Mouse (Mus musculus): ENCODE measurements around the gene Tubd1. TPM values are rescaled to one million over a fixed set of nuclear protein-coding genes. Genes with fewer than 3 reads are reported as not detected.
"Not testable (repeated sequence)": the region's sequence is repeated elsewhere in the genome, so short reads cannot be mapped to it uniquely, and the experiment has no call there.

The Tubd1 gene
- polyA plus RNA-seq (2017; shearing (Covaris generic)), result 1 to 10 TPM; 5.7 to 5.9 TPM

GRCm38 (mm10) chr11:86544639-86545299 is at the start of gene Tubd1, which contains the start of gene Rps6kb1:
TSS of gene Tubd1 (plus strand) at chr11:86544991.
TSS of gene Rps6kb1 (minus strand) at chr11:86544805.
- ATAC-seq, result peak; percentile 91

- no peak for ATAC-seq
Observed at GRCm38 (mm10) chr11:86497356-86497755, 47.4 kb upstream of the Tubd1 start.

GRCm38 (mm10) chr11:86497908-86498307 is 46.9 kb upstream of the Tubd1 start:
- ATAC-seq, result no peak

- no peak for ATAC-seq
Observed at GRCm38 (mm10) chr11:86500795-86501194, 44.0 kb upstream of the Tubd1 start.

GRCm38 (mm10) chr11:86503121-86503520 is 41.7 kb upstream of the Tubd1 start:
- ATAC-seq, result no peak

GRCm38 (mm10) chr11:86507334-86507733 is 37.5 kb upstream of the Tubd1 start:
- no peak for ATAC-seq

- ATAC-seq, result no peak
Observed at GRCm38 (mm10) chr11:86507991-86508390, 36.8 kb upstream of the Tubd1 start.

GRCm38 (mm10) chr11:86516620-86517019 is 28.2 kb upstream of the Tubd1 start:
- ATAC-seq, result no peak

GRCm38 (mm10) chr11:86517229-86517628 is 27.6 kb upstream of the Tubd1 start:
- no peak for ATAC-seq

- ATAC-seq, result no peak
Observed at GRCm38 (mm10) chr11:86519751-86520150, 25.0 kb upstream of the Tubd1 start.

GRCm38 (mm10) chr11:86527528-86527927 is 17.3 kb upstream of the Tubd1 start:
- no peak for ATAC-seq

GRCm38 (mm10) chr11:86532834-86533233 is 12.0 kb upstream of the Tubd1 start:
- no peak for ATAC-seq

GRCm38 (mm10) chr11:86533302-86533701 is 11.5 kb upstream of the Tubd1 start:
- ATAC-seq, result not testable (repeated sequence)

GRCm38 (mm10) chr11:86534201-86534910 is 10.4 kb upstream of the Tubd1 start:
- no peak for ATAC-seq

GRCm38 (mm10) chr11:86538786-86539185 is 6.0 kb upstream of the Tubd1 start:
- ATAC-seq, result no peak

- no peak for ATAC-seq
Observed at GRCm38 (mm10) chr11:86539716-86540475, 4.9 kb upstream of the Tubd1 start.

GRCm38 (mm10) chr11:86540476-86540845 is 4.3 kb upstream of the Tubd1 start:
- no peak for ATAC-seq

GRCm38 (mm10) chr11:86542851-86543250 is 1.9 kb upstream of the Tubd1 start:
- no peak for ATAC-seq

- no peak for ATAC-seq
Observed at GRCm38 (mm10) chr11:86543960-86544638, 692 bp upstream of the Tubd1 start.

GRCm38 (mm10) chr11:86545556-86545955 is 765 bp downstream of the Tubd1 start:
- ATAC-seq, result no peak

GRCm38 (mm10) chr11:86547412-86547811 is 2.6 kb downstream of the Tubd1 start:
- ATAC-seq, result no peak

- ATAC-seq, result no peak
Observed at GRCm38 (mm10) chr11:86553525-86553924, 8.7 kb downstream of the Tubd1 start.

GRCm38 (mm10) chr11:86558258-86558657 is 13.5 kb downstream of the Tubd1 start:
- ATAC-seq, result no peak

Measured in activated CD4-positive, CD25-positive, alpha-beta regulatory T cell, adult 4 months (primary cell).